Mouse (Mus musculus): Measurements from ENCODE around the gene Bicd2. TPM values are rescaled to one million over a fixed set of nuclear protein-coding genes. Genes with fewer than 3 reads are reported as not detected.

Bicd2 gene
- polyA plus RNA-seq, 1 experiment from 2014 or later: 24.0 TPM

DNA sequence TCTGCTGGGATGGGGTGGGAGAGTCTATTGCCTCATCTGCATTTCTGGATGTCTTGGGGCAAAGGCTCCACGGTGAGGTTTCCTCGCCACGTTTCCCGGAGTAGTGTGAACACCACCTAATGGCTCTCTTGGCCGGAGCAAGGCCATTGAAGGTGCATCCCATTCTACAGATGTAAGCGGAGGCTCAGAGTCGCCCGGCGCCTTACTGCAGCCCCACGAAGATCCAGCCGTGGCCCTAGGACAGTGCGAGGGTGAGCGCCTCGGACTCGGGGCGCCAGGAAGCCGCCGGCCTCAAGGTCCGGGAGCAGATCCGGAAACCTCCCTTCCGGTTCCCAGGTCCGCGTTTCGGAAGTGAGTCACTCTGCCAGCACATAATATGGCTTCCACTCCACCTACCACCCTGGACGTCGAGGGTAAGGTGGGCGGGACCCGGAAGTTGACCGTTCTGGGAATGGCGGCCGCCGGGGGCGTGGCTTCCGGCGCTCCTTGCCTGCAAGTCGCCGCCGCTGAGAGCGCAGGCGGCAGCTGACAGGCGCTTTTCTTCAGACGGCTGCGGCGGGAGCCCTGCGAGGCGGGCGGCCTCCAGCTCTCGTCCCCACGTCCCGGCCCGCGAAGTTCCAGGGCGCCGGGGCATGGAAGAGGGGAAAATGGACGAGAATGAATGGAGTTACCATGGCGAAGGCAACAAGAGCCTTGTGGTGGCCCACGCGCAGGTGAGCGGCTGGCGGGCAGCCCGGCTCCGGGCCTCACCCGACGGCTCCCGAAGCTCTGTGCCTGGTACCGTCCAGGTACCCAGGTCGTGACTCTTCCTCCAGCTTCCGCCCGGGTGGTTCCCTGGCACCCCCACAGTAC, 79.6 kb downstream of the Bicd2 start, which contains the start of gene Ippk:
Gene Ippk, plus strand, starts transcription at position 496 of the 852 bp plus-strand sequence.
- Histone ChIP-seq H3K4me2 (ENCODE audit: low read length) (peak within 1 kb of the TSS; percentile 72), H3K9ac (ENCODE audit: low read length) (peak within 1 kb of the TSS; percentile 72), H3K27me3 (replicated peaks; ENCODE audit: control insufficient read depth, insufficient read depth, low read length) (no peaks in the 10 kb centered on the region), H3K36me3 (ENCODE audit: control insufficient read depth, insufficient read depth, low read length) (no peaks in the 10 kb centered on the region), H3K4me1 (replicated peaks; ENCODE audit: control insufficient read depth, insufficient read depth, low read length) (peaks cover 9% of the 10 kb centered on the region; the same call in 1 of the 2 replicates), H3K4me3 (ENCODE audit: low read depth, low read length) (peak within 1 kb of the TSS; percentile 88), H3K27ac (ENCODE audit: low read depth) (peak within 1 kb of the TSS; percentile 68), H3K9me3 (ENCODE audit: control insufficient read depth, low read length) (no peaks in the 10 kb centered on the region)
- DNase-seq (ENCODE audit: low spot score): peak; percentile 97
- under 1% methylated on average over 57 of the region's 69 CpGs for WGBS
- peak; percentile 98 for ATAC-seq (replicated peaks; ENCODE audit: low FRiP score, low TSS enrichment, low read depth)

- no peak; the same call in 1 of the 2 replicates for ATAC-seq (replicated peaks; ENCODE audit: low FRiP score, low TSS enrichment, low read depth)
- H3K27me3 ChIP-seq (replicated peaks; ENCODE audit: control insufficient read depth, insufficient read depth, low read length): no peaks in the 10 kb centered on the region
- peak overlapping the region; percentile 88 for H3K4me3 ChIP-seq (ENCODE audit: low read depth, low read length)
- peak overlapping the region; percentile 57 for H3K27ac ChIP-seq (ENCODE audit: low read depth)
- H3K4me2 ChIP-seq (ENCODE audit: low read length): peak overlapping the region; percentile 68
- H3K9ac ChIP-seq (ENCODE audit: low read length): peak overlapping the region; percentile 70
- H3K4me1 ChIP-seq (replicated peaks; ENCODE audit: control insufficient read depth, insufficient read depth, low read length): peaks cover 9% of the 10 kb centered on the region; the same call in 1 of the 2 replicates
- WGBS: under 1% methylated on average over 15 of the region's 15 CpGs
- no peaks in the 10 kb centered on the region for H3K36me3 ChIP-seq (ENCODE audit: control insufficient read depth, insufficient read depth, low read length)
- H3K9me3 ChIP-seq (ENCODE audit: control insufficient read depth, low read length): no peaks in the 10 kb centered on the region
- no peak for DNase-seq (ENCODE audit: low spot score)
Measured at GRCm38 (mm10) chr13:49421606-49421917, 80.2 kb downstream of the Bicd2 start.

DNA sequence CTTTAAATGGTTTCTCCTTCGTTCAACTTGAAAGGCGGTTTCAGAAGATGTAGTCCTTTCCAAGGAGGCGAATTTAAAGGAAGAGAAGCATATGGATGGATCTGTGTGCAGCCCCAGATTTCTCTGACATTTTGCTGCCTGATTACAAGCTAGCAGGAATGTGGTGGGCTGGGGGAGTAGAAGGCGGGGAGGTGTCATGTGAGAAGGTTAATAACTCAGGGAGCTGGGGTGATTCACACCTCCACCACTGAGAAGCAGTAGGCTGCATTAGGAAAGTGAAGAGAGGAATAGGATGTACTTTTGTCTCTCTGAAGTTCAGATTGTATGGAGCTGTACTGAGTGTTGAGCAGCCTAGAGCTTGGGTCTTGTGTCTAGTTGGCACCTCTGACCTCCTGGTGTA, 80.6 kb downstream of the Bicd2 start:
- Histone ChIP-seq H3K27me3 (replicated peaks; ENCODE audit: control insufficient read depth, insufficient read depth, low read length) (no peaks in the 10 kb centered on the region), H3K4me3 (ENCODE audit: low read depth, low read length) (peak overlapping the region; percentile 88), H3K4me1 (replicated peaks; ENCODE audit: control insufficient read depth, insufficient read depth, low read length) (peaks cover 9% of the 10 kb centered on the region; the same call in 1 of the 2 replicates), H3K9me3 (ENCODE audit: control insufficient read depth, low read length) (no peaks in the 10 kb centered on the region), H3K27ac (ENCODE audit: low read depth) (no peak overlapping the region), H3K36me3 (ENCODE audit: control insufficient read depth, insufficient read depth, low read length) (no peaks in the 10 kb centered on the region), H3K4me2 (ENCODE audit: low read length) (peak overlapping the region; percentile 68), H3K9ac (ENCODE audit: low read length) (peak overlapping the region; percentile 70)
- ATAC-seq (replicated peaks; ENCODE audit: low FRiP score, low TSS enrichment, low read depth) (no peak), DNase-seq (ENCODE audit: low spot score) (no peak)
- WGBS: 21% methylated on average over 4 of the region's 4 CpGs

GRCm38 (mm10) chr13:49426736-49427135, 85.4 kb downstream of the Bicd2 start:
- Histone ChIP-seq H3K27ac (ENCODE audit: low read depth) (no peak overlapping the region), H3K9me3 (ENCODE audit: control insufficient read depth, low read length) (no peaks in the 10 kb centered on the region), H3K4me2 (ENCODE audit: low read length) (no peak overlapping the region), H3K4me1 (replicated peaks; ENCODE audit: control insufficient read depth, insufficient read depth, low read length) (peaks cover 9% of the 10 kb centered on the region; the same call in 1 of the 2 replicates), H3K9ac (ENCODE audit: low read length) (no peak overlapping the region), H3K36me3 (ENCODE audit: control insufficient read depth, insufficient read depth, low read length) (no peaks in the 10 kb centered on the region), H3K27me3 (replicated peaks; ENCODE audit: control insufficient read depth, insufficient read depth, low read length) (no peaks in the 10 kb centered on the region), H3K4me3 (ENCODE audit: low read depth, low read length) (no peak overlapping the region)
- ATAC-seq (replicated peaks; ENCODE audit: low FRiP score, low TSS enrichment, low read depth): no peak
- DNase-seq (ENCODE audit: low spot score): no peak
- WGBS: 90% methylated on average over 3 of the region's 3 CpGs

DNA sequence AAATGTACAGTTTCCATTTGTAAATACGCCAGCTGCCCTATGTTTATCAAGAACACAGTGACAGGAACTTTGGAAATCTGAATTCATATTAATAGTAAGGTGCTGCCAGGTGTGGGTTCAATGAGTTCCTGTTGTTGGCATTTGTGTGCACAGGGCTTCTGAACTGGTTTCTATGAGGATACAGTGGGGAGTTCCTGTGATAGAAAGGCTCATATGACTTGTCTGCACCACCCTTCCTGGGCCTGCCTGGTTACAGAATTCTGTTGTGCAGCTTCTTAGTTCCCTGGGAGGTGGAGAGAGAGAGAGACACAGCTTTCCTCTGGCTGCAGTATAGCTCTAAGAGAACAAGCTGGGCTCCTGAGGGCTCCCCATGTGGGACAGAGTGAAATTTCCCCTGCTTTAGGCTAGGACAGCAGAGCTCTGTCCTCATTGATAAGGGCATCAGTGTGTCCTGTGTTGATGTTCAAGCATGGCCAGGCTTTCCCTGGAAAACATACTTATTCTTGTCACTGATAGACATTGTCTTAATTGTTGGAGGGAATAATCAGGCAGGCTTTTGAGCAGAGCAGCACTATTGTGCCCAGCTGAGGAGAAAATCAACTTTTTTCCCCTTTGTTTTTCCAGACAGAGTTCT, 86.8 kb downstream of the Bicd2 start:
- WGBS: 94% methylated on average over 1 of the region's 1 CpGs
- H3K4me2 ChIP-seq (ENCODE audit: low read length): no peak overlapping the region
- no peaks in the 10 kb centered on the region for H3K9me3 ChIP-seq (ENCODE audit: control insufficient read depth, low read length)
- H3K36me3 ChIP-seq (ENCODE audit: control insufficient read depth, insufficient read depth, low read length): peaks cover 9% of the 10 kb centered on the region
- ATAC-seq (replicated peaks; ENCODE audit: low FRiP score, low TSS enrichment, low read depth) (no peak), DNase-seq (ENCODE audit: low spot score) (no peak)
- no peaks in the 10 kb centered on the region for H3K27me3 ChIP-seq (replicated peaks; ENCODE audit: control insufficient read depth, insufficient read depth, low read length)
- no peaks in the 10 kb centered on the region for H3K4me1 ChIP-seq (replicated peaks; ENCODE audit: control insufficient read depth, insufficient read depth, low read length)
- H3K27ac ChIP-seq (ENCODE audit: low read depth): no peak overlapping the region
- H3K4me3 ChIP-seq (ENCODE audit: low read depth, low read length): no peak overlapping the region
- no peak overlapping the region for H3K9ac ChIP-seq (ENCODE audit: low read length)

DNA sequence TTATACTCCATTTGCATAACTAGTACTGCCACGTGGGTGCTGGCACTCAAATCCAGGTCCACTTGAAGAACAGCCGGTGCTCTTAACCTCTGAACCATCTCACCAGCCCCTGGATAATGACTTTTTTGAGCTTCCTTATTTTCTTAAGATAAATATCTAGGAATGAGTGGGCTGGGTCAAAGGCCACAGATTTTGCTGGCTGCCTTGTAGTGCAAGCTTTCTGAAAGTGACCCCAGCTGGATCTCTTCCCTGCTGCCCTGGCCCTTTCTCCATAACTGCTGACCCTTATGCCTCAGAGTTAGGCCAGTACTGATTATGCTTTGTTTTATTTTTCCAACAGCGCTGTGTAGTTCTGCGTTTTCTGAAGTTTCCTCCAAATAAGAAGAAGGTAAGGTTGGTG, 89.1 kb downstream of the Bicd2 start:
- no peak for ATAC-seq (replicated peaks; ENCODE audit: low FRiP score, low TSS enrichment, low read depth)
- Histone ChIP-seq H3K9ac (ENCODE audit: low read length) (no peak overlapping the region), H3K4me2 (ENCODE audit: low read length) (no peak overlapping the region), H3K36me3 (ENCODE audit: control insufficient read depth, insufficient read depth, low read length) (peaks cover 25% of the 10 kb centered on the region), H3K9me3 (ENCODE audit: control insufficient read depth, low read length) (no peaks in the 10 kb centered on the region), H3K4me1 (replicated peaks; ENCODE audit: control insufficient read depth, insufficient read depth, low read length) (no peaks in the 10 kb centered on the region), H3K27me3 (replicated peaks; ENCODE audit: control insufficient read depth, insufficient read depth, low read length) (no peaks in the 10 kb centered on the region), H3K4me3 (ENCODE audit: low read depth, low read length) (no peak overlapping the region), H3K27ac (ENCODE audit: low read depth) (no peak overlapping the region)
- 60% methylated on average over 4 of the region's 4 CpGs for WGBS
- no peak for DNase-seq (ENCODE audit: low spot score)

- Histone ChIP-seq H3K36me3 (ENCODE audit: control insufficient read depth, insufficient read depth, low read length) (peaks cover 46% of the 10 kb centered on the region), H3K27ac (ENCODE audit: low read depth) (no peak overlapping the region), H3K4me1 (replicated peaks; ENCODE audit: control insufficient read depth, insufficient read depth, low read length) (no peaks in the 10 kb centered on the region), H3K9me3 (ENCODE audit: control insufficient read depth, low read length) (no peaks in the 10 kb centered on the region), H3K4me2 (ENCODE audit: low read length) (no peak overlapping the region), H3K9ac (ENCODE audit: low read length) (no peak overlapping the region), H3K27me3 (replicated peaks; ENCODE audit: control insufficient read depth, insufficient read depth, low read length) (no peaks in the 10 kb centered on the region), H3K4me3 (ENCODE audit: low read depth, low read length) (no peak overlapping the region)
- ATAC-seq (replicated peaks; ENCODE audit: low FRiP score, low TSS enrichment, low read depth) (no peak), DNase-seq (ENCODE audit: low spot score) (no peak)
- 91% methylated on average over 2 of the region's 2 CpGs for WGBS
Measured at GRCm38 (mm10) chr13:49433268-49434029, 92.1 kb downstream of the Bicd2 start.

GRCm38 (mm10) chr13:49435745-49436144, 94.4 kb downstream of the Bicd2 start:
- WGBS: 91% methylated on average over 1 of the region's 1 CpGs
- H3K27ac ChIP-seq (ENCODE audit: low read depth): no peak overlapping the region
- no peak overlapping the region for H3K4me3 ChIP-seq (ENCODE audit: low read depth, low read length)
- H3K36me3 ChIP-seq (ENCODE audit: control insufficient read depth, insufficient read depth, low read length): peaks cover 46% of the 10 kb centered on the region
- no peaks in the 10 kb centered on the region for H3K27me3 ChIP-seq (replicated peaks; ENCODE audit: control insufficient read depth, insufficient read depth, low read length)
- H3K4me2 ChIP-seq (ENCODE audit: low read length): no peak overlapping the region
- ATAC-seq (replicated peaks; ENCODE audit: low FRiP score, low TSS enrichment, low read depth) (no peak), DNase-seq (ENCODE audit: low spot score) (no peak)
- no peaks in the 10 kb centered on the region for H3K9me3 ChIP-seq (ENCODE audit: control insufficient read depth, low read length)
- no peaks in the 10 kb centered on the region for H3K4me1 ChIP-seq (replicated peaks; ENCODE audit: control insufficient read depth, insufficient read depth, low read length)
- H3K9ac ChIP-seq (ENCODE audit: low read length): no peak overlapping the region

Measured in intestine, embryonic 14.5 days (tissue).